Mouse (Mus musculus) cerebellum, adult 2 months (tissue): ENCODE measurements around the gene Atp13a2.

Source experiments
- CTCF ChIP-seq: fragments of 200-500 bp; IDR thresholded peaks from 2 replicates; pipeline ENCODE4 v1.5.1; 2011; ENCODE audit warnings: low read depth, mild to moderate bottlenecking, control low read depth, low read length, moderate library complexity, borderline replicate concordance; ENCODE audit not compliant: insufficient read depth
- POLR2A ChIP-seq: fragments of 200-500 bp; IDR thresholded peaks from 2 replicates; pipeline ENCODE4 v1.6.1; 2011; ENCODE audit warnings: low read length, control low read depth, borderline replicate concordance; ENCODE audit not compliant: insufficient read depth

GRCm38 (mm10) chr4:141033606-141034549 lies 47.2 kb downstream of the Atp13a2 start:
- TF ChIP-seq POLR2A (no peak), CTCF (no peak)
